Mouse (Mus musculus): ENCODE data around the gene Gm8677. TPM values are rescaled to one million over a fixed set of nuclear protein-coding genes. Genes with fewer than 3 reads are reported as not detected.

Gene Gm8677
- not detected for polyA plus RNA-seq (2015; fragmentation: Illumina TruSeq; extraction: RNeasy Lipid Tissue Mini Kit (QIAGEN cat#74804); ENCODE audit: low read depth, low replicate concordance)

DNA sequence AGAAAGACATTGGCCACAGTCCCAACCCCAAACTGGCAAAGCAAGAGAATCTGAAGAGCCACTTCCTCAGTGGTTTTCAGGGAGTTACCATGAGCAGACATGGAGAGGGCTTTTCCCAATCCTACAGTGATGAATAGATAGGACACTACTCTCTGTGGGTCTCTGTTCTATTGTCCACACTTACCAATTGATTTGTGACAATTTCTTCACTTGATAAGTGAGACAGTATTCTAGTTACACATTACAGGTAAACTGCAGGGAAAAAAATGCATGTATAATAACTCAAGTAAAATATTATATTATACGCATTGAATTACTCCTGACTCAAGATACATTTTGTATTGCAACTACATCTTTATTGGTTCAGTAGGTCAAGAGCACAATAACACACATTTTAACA lies at the start of gene Gm8677:
Gene Gm8677, minus strand, starts transcription at position 101 of the 400 bp plus-strand sequence.

DNA sequence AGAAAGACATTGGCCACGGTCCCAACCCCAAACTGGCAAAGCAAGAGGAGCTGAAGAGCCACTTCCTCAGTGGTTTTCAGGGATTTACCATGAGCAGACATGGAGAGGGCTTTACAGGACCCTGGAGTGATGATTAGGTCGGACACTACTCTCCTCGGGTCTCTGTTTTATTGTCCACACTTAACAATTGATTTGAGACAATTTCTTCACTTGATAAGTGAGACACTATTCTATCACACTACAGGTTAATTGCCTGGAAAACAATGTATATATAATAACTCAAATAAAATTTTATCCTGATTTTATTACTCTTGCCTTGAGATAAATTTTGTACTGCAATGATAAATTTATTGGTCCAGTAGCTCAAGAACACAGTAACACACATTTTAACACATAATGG lies 30.6 kb upstream of the Gm8677 start, which contains the start of gene Gm4201:
Gene Gm4201, minus strand, starts transcription at position 101 of the 400 bp plus-strand sequence.

DNA sequence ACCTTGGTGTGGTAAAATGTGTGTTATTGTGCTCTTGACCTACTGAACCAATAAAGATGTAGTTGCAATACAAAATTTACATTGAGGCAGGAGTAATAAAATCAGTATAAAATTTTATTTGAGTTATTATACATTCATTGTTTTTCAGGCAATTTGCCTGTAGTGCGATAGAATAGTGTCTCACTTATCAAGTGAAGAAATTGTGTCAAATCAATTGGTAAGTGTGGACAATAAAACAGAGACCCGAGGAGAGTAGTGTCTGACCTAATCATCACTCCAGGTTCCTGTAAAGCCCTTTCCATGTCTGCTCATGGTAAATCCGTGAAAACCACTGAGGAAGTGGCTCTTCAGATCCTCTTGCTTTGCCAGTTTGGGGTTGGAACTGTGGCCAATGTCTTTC lies 12.0 kb downstream of the Gm8677 start, which contains the start of gene Vmn1r152:
Gene Vmn1r152, plus strand, starts transcription at position 301 of the 400 bp plus-strand sequence.

DNA sequence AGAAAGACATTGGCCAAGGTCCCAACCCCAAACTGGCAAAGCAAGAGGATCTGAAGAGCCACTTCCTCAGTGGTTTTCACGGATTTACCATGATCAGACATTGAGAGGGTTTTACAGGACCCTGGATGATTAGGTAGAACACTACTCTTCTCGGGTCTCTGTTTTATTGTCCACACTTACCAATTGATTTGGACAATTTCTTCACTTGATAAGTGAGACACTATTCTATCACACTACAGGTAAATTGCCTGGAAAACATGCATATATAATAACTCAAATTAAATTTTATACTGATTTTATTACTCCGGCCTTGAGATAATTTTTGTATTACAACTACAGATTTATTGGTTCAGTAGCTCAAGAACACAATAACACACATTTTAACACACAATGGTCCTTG lies 35.1 kb downstream of the Gm8677 start, which contains the start of gene Vmn1r151:
Gene Vmn1r151, minus strand, starts transcription at position 101 of the 400 bp plus-strand sequence.

Other genes with a start within 250 kb of the Gm8677 start
- not detected for gene Gm4187, start 205.2 kb downstream of the Gm8677 start, polyA plus RNA-seq (2015; fragmentation: Illumina TruSeq; extraction: RNeasy Lipid Tissue Mini Kit (QIAGEN cat#74804); ENCODE audit: low read depth, low replicate concordance)
- gene Gm8660, start 163.8 kb downstream of the Gm8677 start, polyA plus RNA-seq (2015; fragmentation: Illumina TruSeq; extraction: RNeasy Lipid Tissue Mini Kit (QIAGEN cat#74804); ENCODE audit: low read depth, low replicate concordance): not detected
- gene Vmn1r148, start 121.3 kb downstream of the Gm8677 start, polyA plus RNA-seq (2015; fragmentation: Illumina TruSeq; extraction: RNeasy Lipid Tissue Mini Kit (QIAGEN cat#74804); ENCODE audit: low read depth, low replicate concordance): not detected
- gene Vmn1r149, start 96.7 kb downstream of the Gm8677 start, polyA plus RNA-seq (2015; fragmentation: Illumina TruSeq; extraction: RNeasy Lipid Tissue Mini Kit (QIAGEN cat#74804); ENCODE audit: low read depth, low replicate concordance): not detected
- not detected for gene Gm10665, start 70.8 kb downstream of the Gm8677 start, polyA plus RNA-seq (2015; fragmentation: Illumina TruSeq; extraction: RNeasy Lipid Tissue Mini Kit (QIAGEN cat#74804); ENCODE audit: low read depth, low replicate concordance)
- gene Vmn1r151, start 35.2 kb downstream of the Gm8677 start, polyA plus RNA-seq (2015; fragmentation: Illumina TruSeq; extraction: RNeasy Lipid Tissue Mini Kit (QIAGEN cat#74804); ENCODE audit: low read depth, low replicate concordance): not detected
- not detected for gene Vmn1r152, start 11.9 kb downstream of the Gm8677 start, polyA plus RNA-seq (2015; fragmentation: Illumina TruSeq; extraction: RNeasy Lipid Tissue Mini Kit (QIAGEN cat#74804); ENCODE audit: low read depth, low replicate concordance)
- gene Gm4201, start 30.5 kb upstream of the Gm8677 start, polyA plus RNA-seq (2015; fragmentation: Illumina TruSeq; extraction: RNeasy Lipid Tissue Mini Kit (QIAGEN cat#74804); ENCODE audit: low read depth, low replicate concordance): not detected
- not detected for gene Gm4565, start 53.2 kb upstream of the Gm8677 start, polyA plus RNA-seq (2015; fragmentation: Illumina TruSeq; extraction: RNeasy Lipid Tissue Mini Kit (QIAGEN cat#74804); ENCODE audit: low read depth, low replicate concordance)
- not detected for gene Vmn1r155, start 123.1 kb upstream of the Gm8677 start, polyA plus RNA-seq (2015; fragmentation: Illumina TruSeq; extraction: RNeasy Lipid Tissue Mini Kit (QIAGEN cat#74804); ENCODE audit: low read depth, low replicate concordance)
- not detected for gene Gm8693, start 157.4 kb upstream of the Gm8677 start, polyA plus RNA-seq (2015; fragmentation: Illumina TruSeq; extraction: RNeasy Lipid Tissue Mini Kit (QIAGEN cat#74804); ENCODE audit: low read depth, low replicate concordance)
- gene Gm4567, start 184.8 kb upstream of the Gm8677 start, polyA plus RNA-seq (2015; fragmentation: Illumina TruSeq; extraction: RNeasy Lipid Tissue Mini Kit (QIAGEN cat#74804); ENCODE audit: low read depth, low replicate concordance): not detected
- gene Vmn1r157, start 226.8 kb upstream of the Gm8677 start, polyA plus RNA-seq (2015; fragmentation: Illumina TruSeq; extraction: RNeasy Lipid Tissue Mini Kit (QIAGEN cat#74804); ENCODE audit: low read depth, low replicate concordance): not detected